Mouse (Mus musculus): ENCODE results near the gene Clec2l.
A peak's percentile ranks its signal among the peaks of the same experiment; 100 is the strongest.

Clec2l gene

DNA sequence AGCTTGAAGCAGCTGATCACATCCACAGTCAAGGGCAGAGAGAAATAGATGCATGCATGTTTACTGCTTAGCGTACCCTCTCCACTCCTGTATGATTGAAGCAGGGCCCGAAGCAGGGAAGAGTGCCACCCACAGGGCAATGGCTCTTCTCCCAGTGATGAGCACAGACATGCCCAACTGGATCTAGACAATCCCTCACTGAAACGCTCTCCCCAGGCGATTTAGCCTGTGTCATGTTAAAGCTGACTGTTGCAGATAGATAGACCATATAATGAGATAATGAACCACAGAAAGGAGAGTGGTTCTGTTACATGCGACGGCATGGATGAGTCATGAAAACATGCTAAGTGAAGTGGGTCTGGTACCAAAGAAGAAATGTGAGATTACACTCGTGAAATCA lies 8.4 kb downstream of the Clec2l start:
- DNase-seq = no peak

DNA sequence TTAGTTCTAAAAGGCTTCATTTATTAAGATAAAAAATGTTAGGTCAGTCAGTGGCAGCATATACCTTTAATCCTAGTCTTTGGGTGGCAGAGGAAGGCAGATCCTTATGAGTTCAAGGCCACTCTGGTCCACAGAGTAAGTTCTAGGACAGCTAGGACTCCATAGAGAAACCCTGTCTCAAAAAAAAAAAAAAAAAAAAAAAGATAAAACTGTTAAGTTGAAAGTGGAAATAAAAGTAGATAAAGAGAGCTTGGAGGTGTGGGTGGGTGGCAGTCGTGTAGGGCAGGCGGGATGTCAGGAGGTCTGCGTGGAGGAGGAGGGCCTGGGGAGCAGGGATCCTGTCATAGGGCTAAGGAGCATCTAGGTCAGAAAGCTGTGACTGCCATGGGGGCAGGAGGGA lies 9.1 kb downstream of the Clec2l start:
- no peak for DNase-seq

DNA sequence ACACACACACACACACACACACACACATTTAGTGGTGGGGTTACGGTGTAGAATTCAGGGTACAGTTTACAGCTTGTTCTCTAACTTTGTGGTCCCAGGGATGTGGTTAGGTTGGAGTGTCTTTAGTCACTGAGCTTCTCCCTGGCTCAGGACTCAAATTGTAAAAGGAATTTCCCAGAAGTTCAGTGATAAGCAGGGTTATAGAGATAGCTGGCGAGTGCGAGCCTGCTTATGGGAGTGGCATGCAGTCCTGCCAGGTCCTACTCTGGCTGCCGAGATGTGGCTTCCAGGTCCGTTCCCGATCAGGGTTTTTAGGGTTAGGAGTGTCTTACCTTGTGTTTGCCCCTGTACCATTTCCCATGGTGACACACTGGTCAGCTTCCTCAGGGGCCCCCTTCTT lies 13.3 kb downstream of the Clec2l start:
- DNase-seq = no peak

DNA sequence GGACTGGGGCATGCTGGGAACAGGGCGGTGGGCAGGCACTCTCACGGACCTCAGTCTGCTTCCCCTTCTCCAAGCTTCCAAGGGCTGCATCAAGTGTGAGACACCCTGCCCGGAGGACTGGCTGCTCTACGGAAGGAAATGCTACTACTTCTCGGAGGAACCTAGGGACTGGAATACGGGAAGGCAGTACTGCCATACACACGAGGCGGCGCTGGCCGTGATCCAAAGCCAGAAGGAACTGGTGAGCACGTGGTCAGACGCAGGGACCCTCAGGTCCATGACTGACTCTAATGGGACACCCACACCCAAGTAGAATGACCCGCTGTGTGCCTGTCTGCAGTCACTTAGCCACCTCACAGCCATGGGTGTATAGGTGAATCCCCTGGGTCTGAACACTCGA lies 13.9 kb downstream of the Clec2l start:
- DNase-seq = no peak

DNA sequence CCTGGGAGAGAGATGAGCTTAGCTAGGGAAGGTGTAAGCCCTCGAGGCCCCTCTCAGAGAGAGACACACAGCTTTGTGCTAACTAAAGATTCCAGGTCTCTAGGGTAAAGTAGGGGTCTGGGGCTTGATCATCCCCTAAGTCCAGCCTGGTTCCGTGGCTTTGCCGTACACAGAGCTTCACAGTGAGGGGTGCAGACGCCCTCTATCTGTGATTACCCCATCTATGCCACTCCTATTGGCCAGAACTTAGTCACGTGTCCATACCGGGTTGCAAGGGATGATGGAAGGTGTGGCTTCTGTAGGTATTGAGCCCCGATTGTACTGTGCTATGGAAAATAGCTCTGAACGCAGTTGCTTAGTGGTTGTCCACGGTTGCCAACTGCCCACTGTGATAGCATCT lies 14.8 kb downstream of the Clec2l start:
- DNase-seq = no peak

DNA sequence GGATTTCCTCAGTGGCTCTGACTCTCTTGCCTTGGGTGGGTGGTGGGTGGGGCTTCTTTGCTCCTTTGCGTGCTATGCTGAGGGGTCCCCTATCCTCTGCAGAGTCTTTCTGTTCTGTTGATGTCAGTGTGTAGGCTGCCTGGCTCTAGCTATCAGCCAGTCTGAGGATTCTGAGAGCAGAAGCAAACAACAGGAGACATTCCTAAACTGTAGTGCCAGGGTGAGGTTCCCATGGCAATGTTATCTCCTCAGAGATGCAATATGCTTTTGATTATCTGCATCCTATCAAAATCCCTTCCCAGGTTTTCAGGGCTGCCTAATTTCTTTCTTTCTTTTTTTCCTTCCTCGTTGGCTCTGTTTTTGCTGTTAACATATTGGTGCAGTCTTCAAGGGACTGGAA lies 19.7 kb downstream of the Clec2l start:
- DNase-seq = no peak

DNA sequence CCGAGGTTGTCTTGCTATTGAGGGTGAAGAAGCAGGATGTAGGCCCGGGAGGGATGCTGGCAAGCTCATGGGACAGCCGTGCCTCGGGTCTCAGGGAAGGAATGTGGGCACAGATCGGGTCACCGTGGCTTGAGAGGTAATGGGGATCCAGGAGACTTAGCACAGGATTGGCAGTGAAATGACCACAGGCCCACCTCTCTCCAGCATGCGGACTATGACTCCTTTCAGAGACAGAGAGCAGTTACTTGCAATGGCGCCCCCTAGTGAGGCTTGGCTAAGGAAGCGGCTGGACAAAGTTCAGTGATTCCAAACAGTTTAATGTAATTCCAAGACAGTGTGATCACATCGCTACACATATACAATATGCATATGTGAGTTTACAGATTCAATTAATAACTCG lies 24.3 kb downstream of the Clec2l start:
- peak in 1 of 2 experiments; percentile 16 for DNase-seq

DNA sequence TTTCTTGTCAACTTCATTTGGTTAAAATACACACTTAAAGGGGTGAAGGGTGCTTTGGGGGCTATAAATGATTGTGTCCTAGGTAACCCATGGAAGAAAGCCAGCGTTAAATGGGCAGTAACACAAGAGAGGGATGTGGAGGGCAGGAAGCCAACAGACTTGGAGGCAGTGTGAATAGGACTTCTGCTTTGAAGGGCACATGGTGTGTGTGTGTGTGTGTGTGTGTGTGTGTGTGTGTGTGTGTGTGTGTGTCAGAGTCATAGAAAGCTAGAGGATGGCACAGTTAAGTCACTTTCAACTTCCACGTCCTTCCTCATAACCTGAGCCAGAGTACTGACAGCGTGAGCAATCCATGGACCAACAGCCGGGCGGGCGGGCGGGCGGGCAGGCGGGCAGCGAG lies 26.0 kb downstream of the Clec2l start:
- no peak for DNase-seq

DNA sequence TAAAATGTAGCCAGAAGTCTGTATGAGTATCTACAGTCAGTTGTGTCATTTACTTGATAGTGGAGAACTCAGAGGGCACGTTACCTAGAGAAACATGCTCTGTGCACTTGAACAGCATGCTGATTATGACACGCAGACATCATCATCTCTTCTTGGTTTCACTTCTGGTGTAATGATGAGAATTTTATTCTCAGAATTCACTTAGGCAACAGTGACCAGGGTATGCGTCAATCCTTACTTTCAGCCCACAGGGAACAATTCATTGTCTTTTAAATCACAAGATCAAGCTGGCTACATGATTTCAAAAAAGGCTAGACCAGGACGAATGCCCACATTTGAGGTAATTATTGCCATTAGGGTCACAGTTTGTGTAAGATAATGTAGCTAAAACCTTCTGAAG lies 27.7 kb downstream of the Clec2l start:
- no peak for DNase-seq

DNA sequence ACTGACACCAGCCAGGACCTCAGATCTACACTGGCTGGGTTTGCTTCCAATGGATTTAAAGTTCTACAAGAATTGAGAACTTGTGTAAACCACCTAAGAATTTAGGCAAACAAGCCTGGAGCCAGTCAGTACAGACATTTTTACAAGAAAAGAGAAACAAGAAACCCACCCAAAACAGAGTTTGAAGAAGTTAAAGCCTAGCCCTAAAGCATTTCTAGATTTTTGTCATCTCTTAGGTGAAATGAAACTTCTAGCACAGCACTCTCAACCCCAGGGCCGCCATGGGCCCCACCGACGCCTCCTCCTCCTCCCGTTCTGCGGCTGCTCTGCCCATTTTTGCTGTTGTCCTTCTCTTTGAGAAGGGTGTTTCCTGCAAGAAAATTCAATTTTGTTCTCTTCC lies 28.2 kb downstream of the Clec2l start:
- DNase-seq = no peak

DNA sequence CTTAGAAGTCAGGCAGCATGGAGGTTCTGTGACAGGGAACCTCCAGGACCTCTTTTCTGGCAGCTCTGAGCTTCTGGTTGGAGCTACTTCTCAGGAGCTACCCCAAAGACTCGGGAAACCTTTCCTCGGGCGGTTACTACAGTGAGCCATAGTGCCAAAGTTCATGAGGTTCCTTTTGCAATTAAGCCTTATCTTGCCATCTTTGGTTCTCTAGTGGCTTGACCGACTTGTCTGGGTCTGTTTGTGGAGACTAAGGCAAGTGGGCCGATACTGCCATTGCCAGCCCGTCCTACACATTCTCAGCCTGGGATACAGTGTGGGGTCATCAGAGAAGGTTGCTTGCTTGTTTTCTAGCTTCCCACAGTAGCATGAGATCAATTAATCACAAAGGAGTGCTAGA lies 29.7 kb downstream of the Clec2l start:
- DNase-seq = no peak

DNA sequence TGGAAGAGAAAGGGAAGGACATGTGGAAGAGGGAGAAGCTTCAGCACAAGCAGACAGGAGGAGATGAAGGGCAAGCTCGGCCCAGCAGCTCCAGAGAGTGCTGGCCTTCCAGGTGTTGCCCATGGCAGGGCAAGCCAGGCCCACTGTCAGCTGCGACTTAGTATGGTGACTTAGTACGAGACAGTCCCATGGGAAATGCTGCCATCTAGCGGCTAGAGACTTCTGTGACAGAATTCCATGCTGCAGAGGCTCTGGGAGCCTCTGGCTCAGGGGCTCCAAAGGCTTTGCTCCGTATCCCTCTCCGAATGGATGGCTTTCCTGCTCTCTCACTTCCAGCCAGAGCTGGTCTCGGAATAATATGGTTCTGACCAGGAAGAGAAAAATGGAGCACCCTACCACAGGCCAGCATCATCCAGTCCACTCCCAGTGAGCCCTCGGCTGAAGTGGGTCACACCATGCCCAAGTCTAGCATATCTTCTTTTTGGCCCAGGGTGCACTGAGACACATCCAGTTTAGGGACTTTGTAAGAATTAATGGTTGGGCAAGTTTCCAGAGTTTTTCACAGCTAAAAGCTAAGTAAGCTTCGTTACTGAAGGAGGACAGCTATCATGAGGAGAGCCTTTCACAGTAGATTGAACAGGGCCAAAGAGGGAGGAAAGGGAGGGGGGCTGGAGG lies 32.6 kb downstream of the Clec2l start:
- peak; percentile 42 to 54 for DNase-seq

DNA sequence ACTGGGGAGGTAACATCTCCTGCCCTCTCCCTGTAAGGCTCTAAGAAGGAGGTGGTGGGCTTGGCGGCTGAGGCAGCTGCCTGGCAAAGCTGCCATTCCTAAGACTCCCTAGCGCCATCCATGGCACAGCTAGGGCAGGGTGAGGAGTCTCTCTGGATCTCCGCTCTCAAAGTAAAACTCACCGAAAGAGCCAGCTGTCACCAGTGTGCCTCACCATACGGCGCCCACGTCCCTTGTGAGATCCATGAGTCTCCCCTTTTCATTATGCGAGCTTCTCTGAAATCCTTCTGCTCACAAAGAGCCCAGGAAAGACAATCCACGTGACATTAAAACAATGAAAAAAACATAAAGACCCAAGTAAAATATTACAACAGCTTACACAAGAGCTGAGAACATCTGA lies 33.7 kb downstream of the Clec2l start:
- DNase-seq = no peak

DNA sequence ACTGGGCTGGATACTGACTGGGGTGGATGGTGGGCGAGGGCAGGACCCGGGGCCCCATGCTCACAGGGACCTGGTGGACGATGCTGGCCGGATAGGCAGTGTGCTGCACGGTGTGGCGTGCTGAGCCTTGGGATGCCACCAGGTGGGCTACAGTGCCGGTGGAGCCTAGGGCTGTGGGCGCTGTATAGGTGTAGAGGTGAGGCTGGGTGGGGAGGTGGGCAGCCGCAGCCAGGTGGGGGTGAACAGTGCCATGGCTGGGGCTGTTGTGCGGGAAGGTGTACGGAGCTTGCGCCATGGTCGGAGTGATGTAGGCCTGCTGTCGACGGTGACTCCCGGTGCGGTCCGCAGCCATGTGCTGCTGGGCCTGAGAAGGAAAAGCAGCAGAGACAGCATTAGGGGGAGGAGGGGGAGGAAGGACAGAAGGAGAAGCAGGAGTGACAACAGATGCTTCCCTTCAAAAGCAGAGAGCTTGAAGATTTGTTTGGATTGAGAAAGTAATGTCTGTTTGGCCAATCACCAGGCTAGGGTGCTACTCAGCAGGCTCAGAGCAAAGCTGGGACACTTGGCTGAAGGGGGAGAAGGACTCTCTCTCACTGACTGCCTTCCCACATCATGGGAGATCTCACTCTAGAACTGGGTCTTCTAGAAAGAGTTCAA lies 35.5 kb downstream of the Clec2l start:
- DNase-seq = no peak

DNA sequence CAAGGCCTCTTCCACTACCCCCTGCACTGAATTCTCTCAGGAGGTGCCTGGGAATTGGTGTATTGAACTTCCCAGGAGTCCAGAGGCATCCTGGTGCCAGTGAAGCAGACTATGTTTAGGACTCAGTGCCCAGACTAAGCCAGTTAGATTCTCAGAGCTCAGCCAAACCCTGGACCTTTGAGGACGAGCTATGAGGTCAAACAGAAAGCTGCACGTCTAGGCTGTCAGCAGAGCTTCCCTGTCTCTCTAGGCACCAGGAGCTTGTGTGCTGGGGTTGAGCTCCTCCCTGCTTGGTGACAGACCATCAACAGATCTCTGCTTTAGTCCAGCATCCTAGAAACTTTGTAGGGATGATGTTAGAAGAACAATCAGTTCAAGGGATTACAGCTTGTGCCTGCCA lies 38.6 kb downstream of the Clec2l start:
- no peak for DNase-seq

DNA sequence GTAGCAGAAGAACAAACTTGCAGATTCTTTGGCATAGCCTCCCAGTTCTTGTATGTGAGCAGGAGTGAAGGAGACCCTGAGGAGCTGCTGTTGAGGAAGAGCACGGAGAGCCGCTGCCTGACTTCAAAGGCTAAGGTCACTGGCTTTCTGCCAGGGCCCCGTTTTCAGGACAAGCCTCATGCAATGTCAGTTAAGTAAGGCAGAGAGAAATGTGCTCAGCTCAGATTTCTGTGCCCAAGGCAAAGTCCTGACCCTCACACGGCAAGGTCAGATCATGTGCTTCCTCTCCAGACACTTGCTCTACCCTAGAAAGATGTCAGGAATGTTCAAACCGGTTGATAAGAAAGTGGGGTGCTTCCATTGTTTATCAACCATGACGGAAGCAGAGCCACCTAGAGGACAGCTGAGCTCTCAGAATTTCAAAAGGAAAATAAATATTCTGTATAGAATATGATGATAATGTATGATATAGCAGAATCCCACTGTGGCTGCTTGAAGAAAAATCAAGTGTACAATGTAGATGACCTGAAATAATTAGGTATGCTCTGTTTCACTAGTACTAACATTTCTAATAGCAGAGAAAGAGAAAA lies 40.0 kb downstream of the Clec2l start:
- DNase-seq = no peak

DNA sequence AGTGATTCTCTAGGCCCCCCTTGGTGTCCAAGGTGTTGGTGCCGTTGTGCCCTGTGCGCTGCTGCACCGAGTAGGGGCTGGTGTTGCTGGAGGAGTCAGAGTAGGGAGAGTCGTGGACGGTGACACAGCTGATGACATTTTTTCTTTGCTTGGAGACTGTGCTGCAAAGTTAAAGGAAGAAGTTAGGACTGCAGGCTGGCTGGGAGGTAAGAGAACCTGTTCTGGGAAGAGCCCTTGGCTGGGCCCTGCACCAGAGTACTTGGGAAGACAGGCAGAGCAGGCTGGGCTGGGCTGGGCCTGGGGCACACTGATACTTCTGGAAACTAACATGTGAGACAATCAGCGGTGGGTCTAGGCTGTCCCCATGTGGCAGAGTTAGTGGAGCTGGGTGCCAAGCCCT lies 40.7 kb downstream of the Clec2l start:
- no peak for DNase-seq

DNA sequence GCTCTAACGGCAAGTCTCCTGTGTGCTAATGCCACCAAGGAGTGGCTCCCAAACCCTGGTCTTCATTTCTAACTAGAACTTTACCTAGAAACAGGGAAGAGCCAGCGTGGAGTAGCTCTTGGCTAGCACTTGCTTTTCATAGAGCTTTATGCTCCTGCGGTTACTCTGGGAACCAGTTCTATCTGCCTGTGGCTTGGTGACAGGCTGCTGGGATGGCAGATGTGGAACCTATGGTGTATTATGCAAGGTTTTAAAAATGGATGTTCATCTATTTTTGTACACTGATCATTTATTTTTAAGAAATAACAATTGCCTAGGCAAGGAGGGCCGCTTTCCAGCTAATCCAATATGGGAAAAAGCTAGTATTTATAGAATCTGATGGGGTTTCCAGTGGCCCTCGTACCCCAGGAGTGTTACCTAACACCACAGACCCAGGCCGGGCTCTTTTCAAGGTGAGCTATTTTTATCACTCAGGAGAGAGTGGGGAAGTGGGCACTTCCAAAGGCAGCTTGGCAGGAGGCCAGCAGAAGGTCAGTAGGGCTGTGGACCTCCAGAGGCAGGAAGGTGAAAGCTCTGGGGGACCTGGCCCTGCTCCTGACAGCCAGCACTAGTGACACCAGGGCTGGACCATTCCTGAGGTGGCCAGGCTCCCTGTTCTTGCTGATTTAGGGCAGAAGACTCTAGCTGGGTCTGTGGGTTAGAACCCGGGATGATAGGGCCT lies 41.6 kb downstream of the Clec2l start:
- no peak for DNase-seq

DNA sequence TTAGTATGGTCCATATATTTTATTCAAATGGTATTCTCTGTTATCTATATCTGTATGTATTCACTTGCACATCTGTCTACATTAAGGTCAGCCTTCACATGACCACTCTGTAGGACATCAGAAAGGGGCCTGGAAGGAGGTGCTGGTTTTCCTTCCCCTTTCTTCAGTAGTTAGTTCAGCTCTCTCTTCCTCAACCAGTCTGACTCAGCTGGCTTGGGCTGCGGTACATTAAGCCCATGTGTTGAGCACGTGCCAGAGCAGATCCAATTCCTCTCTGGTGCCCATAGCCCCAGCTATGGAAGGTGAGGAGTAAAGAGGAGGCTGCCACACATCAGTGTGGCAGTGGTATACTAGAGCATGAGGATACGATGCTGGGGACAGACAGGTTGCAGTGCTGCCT lies 47.6 kb downstream of the Clec2l start:
- DNase-seq = no peak

DNA sequence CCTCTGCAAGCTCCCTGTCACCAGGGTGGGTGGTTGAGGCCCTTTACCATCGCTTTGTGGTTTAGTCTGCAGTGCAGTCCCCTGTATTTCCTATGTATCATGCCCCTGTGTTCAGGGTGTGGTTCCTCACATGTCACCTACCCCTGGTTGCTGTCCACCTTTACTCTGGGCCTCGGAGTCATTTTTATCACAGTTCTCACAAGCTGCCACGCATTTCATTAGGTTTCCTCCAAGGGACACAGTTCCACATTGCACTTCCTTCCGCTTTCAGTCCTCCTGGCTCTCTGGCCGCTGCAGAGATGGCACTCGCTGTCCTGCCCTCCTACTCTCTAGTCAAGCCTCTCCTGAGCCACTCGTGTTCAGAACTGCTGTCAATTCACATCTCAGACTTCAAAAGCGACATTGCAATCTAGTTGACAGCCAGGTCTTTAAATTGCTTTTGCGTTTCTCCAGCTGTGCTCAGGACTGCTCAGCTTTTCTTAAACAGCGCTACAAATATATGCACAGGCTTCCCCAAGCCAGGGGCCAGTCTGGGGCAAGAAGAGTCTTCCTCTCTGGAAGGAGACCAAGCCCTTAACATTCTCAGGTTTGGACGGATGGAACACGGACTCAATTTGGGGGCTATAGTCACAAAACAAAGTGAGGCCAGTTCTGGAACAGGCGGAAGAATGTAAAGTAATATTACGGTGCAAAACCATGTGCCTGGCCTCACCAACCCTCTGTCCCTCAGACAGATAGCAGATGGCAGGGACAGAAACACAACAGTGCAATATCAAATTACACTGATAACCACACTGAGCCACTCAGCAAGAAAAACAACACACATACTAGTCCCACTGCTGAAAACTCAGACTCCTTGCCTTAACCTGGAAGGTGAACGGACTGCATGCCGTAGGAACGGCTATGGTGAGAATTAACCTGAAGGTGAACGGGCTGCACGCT lies 51.4 kb downstream of the Clec2l start:
- DNase-seq = no peak

DNA sequence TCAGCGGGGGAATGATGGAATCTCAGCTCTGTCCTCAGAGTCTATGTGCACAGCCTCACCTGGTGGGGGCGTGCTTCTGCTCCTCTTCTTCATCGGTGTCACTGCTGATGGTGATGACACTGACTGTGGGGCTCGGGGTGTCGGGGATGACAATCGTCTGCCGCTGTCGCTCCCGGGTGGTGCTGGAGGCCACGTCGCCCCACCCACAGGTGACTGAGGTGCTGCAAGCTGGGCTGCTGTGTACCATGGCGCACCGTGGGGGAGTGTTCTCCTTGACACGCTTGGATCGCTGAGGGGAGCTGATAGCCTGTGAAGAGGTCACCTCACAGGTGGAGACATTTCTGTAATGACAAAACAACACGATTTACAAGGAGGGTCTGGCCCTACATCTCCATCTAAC lies 53.0 kb downstream of the Clec2l start:
- no peak for DNase-seq

DNA sequence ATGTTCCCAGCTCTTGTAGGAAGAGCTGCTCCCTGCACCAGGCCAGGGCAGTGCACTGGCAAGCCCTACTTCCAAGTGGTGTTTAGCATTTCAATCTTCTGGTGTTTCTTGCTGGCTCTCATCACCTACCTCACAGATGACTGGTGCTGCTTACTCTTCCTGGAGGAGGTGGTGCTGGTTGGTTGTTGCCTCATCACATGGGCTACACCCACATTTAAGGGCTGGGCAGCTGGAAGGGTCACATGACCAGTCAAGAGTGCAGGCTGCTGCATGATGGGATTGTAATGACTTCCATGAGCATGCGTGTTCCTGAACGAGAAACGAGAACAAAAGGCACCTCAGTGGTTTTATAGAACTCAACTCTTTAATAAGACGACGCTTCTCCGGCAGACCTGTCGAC lies 55.8 kb downstream of the Clec2l start:
- DNase-seq = no peak

DNA sequence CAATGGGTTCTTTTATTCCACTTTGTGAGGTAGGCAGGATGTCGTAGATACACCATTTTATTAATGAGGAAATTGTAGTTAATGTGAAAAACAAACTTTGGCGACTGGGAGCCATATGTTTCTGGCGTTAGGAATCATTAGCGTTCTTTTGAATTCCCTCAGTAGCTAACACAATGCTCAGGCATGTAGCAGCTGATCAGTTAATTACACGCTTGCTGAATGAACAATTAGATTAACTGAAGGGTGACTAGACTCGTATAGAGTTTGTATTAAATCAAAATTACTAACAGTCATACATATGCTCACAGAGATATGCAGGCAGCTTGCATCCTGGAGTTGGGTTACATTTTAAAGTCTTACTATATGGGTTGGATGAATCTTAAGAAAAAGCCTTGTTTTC lies 56.4 kb downstream of the Clec2l start:
- no peak for DNase-seq

Data from thymus, postnatal 36 days (tissue).